Mouse (Mus musculus): Measurements from ENCODE around the gene Ttyh1. TPM values are rescaled to one million over a fixed set of nuclear protein-coding genes. Genes with fewer than 3 reads are reported as not detected.
A peak's percentile ranks its signal among the peaks of the same experiment; 100 is the strongest.

The Ttyh1 gene
- polyA plus RNA-seq, 1 experiment from 2014 or later: 3.7 TPM

DNA sequence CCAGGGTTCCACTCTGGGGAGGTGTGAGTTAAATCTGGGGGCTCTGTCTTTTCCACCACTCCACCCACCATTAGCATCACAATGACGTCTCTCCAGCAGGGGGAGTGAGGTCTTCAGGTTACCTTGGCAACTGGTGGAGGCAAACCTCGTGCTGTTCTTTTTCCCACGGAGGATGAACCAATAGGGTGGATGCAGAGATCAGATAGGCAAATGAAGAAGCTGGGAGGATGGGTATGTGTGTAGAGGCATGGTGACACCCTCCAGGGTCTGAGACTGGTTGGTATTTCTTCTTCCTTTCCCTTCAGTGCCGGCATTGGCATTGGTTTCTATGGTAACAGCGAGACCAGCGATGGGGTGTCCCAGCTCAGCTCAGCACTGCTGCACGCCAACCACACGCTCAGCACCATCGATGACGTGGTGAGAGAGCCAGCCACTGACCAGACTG, 5.1 kb downstream of the Ttyh1 start:
- Histone ChIP-seq H3K9me3 (ENCODE audit: control insufficient read depth) (no peaks in the 10 kb centered on the region), H3K27ac (ENCODE audit: low read depth, low read length) (no peak overlapping the region), H3K4me3 (ENCODE audit: low read depth, low read length) (no peak overlapping the region), H3K9ac (ENCODE audit: low read depth, low read length) (no peak overlapping the region), H3K36me3 (ENCODE audit: control insufficient read depth, insufficient read depth) (no peaks in the 10 kb centered on the region), H3K4me2 (replicated peaks; ENCODE audit: low read depth) (no peak overlapping the region), H3K27me3 (replicated peaks; ENCODE audit: control insufficient read depth, insufficient read depth, low read length) (peaks cover 7% of the 10 kb centered on the region), H3K4me1 (replicated peaks; ENCODE audit: control insufficient read depth, insufficient read depth, low read length) (no peaks in the 10 kb centered on the region; the same call in 1 of the 2 replicates)
- peak; percentile 43; the same call in 1 of the 2 replicates for ATAC-seq
- peak; percentile 52 for TF ChIP-seq CTCF (IDR thresholded peaks at IDR 0.05; ENCODE audit: low read depth)
- WGBS: 4% methylated on average over 10 of the region's 10 CpGs

GRCm38 (mm10) chr7:4124856-4125255, 5.6 kb downstream of the Ttyh1 start:
- H3K4me2 ChIP-seq (replicated peaks; ENCODE audit: low read depth): no peak overlapping the region
- no peaks in the 10 kb centered on the region for H3K36me3 ChIP-seq (ENCODE audit: control insufficient read depth, insufficient read depth)
- WGBS: 32% methylated on average over 5 of the region's 5 CpGs
- no peaks in the 10 kb centered on the region for H3K9me3 ChIP-seq (ENCODE audit: control insufficient read depth)
- no peak for ATAC-seq
- H3K9ac ChIP-seq (ENCODE audit: low read depth, low read length): no peak overlapping the region
- H3K4me3 ChIP-seq (ENCODE audit: low read depth, low read length): no peak overlapping the region
- peaks cover 2% of the 10 kb centered on the region for H3K27me3 ChIP-seq (replicated peaks; ENCODE audit: control insufficient read depth, insufficient read depth, low read length)
- no peak for TF ChIP-seq CTCF (IDR thresholded peaks at IDR 0.05; ENCODE audit: low read depth)
- H3K4me1 ChIP-seq (replicated peaks; ENCODE audit: control insufficient read depth, insufficient read depth, low read length): no peaks in the 10 kb centered on the region
- no peak overlapping the region; the same call in 1 of the 2 replicates for H3K27ac ChIP-seq (ENCODE audit: low read depth, low read length)

- Histone ChIP-seq H3K4me1 (replicated peaks; ENCODE audit: control insufficient read depth, insufficient read depth, low read length) (no peaks in the 10 kb centered on the region), H3K9ac (ENCODE audit: low read depth, low read length) (no peak overlapping the region), H3K27ac (ENCODE audit: low read depth, low read length) (no peak overlapping the region), H3K4me2 (replicated peaks; ENCODE audit: low read depth) (no peak overlapping the region), H3K27me3 (replicated peaks; ENCODE audit: control insufficient read depth, insufficient read depth, low read length) (no peaks in the 10 kb centered on the region), H3K36me3 (ENCODE audit: control insufficient read depth, insufficient read depth) (no peaks in the 10 kb centered on the region), H3K9me3 (ENCODE audit: control insufficient read depth) (no peaks in the 10 kb centered on the region), H3K4me3 (ENCODE audit: low read depth, low read length) (no peak overlapping the region)
- WGBS: 21% methylated on average over 9 of the region's 9 CpGs
- peak; percentile 30; the same call in 1 of the 2 replicates for TF ChIP-seq CTCF (IDR thresholded peaks at IDR 0.05; ENCODE audit: low read depth)
- no peak for ATAC-seq
Observed at GRCm38 (mm10) chr7:4125306-4125705, 6.1 kb downstream of the Ttyh1 start.

- Histone ChIP-seq H3K9ac (ENCODE audit: low read depth, low read length) (no peak overlapping the region), H3K4me1 (replicated peaks; ENCODE audit: control insufficient read depth, insufficient read depth, low read length) (no peaks in the 10 kb centered on the region), H3K27me3 (replicated peaks; ENCODE audit: control insufficient read depth, insufficient read depth, low read length) (no peaks in the 10 kb centered on the region), H3K4me3 (ENCODE audit: low read depth, low read length) (no peak overlapping the region), H3K9me3 (ENCODE audit: control insufficient read depth) (no peaks in the 10 kb centered on the region), H3K36me3 (ENCODE audit: control insufficient read depth, insufficient read depth) (no peaks in the 10 kb centered on the region), H3K4me2 (replicated peaks; ENCODE audit: low read depth) (no peak overlapping the region), H3K27ac (ENCODE audit: low read depth, low read length) (no peak overlapping the region)
- no peak for TF ChIP-seq CTCF (IDR thresholded peaks at IDR 0.05; ENCODE audit: low read depth)
- no peak for ATAC-seq
- 82% methylated on average over 11 of the region's 11 CpGs for WGBS
Observed at GRCm38 (mm10) chr7:4126992-4127785, 8.0 kb downstream of the Ttyh1 start.

DNA sequence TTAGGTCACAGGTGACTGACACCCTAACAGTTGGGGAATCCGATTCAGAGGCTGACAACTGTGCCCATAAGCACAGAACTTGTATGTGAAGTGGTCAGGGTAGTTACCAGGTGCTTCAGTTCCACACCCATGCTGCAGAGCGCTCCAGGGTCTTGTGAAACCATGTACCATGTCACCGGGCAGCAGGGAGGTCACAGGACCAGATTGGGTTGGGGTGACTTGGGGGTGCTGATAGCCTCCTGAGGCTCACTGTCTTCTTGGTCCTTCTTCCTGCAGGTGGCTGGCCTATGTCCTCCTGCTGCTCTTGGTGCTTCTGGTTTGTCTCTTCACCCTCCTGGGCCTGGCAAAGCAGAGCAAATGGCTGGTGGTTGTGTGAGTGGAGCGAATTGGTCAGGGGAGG, 8.7 kb downstream of the Ttyh1 start:
- H3K4me3 ChIP-seq (ENCODE audit: low read depth, low read length): no peak overlapping the region
- WGBS: 94% methylated on average over 4 of the region's 4 CpGs
- no peaks in the 10 kb centered on the region for H3K27me3 ChIP-seq (replicated peaks; ENCODE audit: control insufficient read depth, insufficient read depth, low read length)
- no peak overlapping the region for H3K4me2 ChIP-seq (replicated peaks; ENCODE audit: low read depth)
- no peak for TF ChIP-seq CTCF (IDR thresholded peaks at IDR 0.05; ENCODE audit: low read depth)
- H3K9me3 ChIP-seq (ENCODE audit: control insufficient read depth): no peaks in the 10 kb centered on the region
- ATAC-seq: no peak
- no peak overlapping the region for H3K27ac ChIP-seq (ENCODE audit: low read depth, low read length)
- H3K4me1 ChIP-seq (replicated peaks; ENCODE audit: control insufficient read depth, insufficient read depth, low read length): no peaks in the 10 kb centered on the region
- H3K9ac ChIP-seq (ENCODE audit: low read depth, low read length): no peak overlapping the region
- H3K36me3 ChIP-seq (ENCODE audit: control insufficient read depth, insufficient read depth): no peaks in the 10 kb centered on the region

GRCm38 (mm10) chr7:4128860-4129259, 9.7 kb downstream of the Ttyh1 start:
- no peak overlapping the region for H3K4me3 ChIP-seq (ENCODE audit: low read depth, low read length)
- no peaks in the 10 kb centered on the region for H3K4me1 ChIP-seq (replicated peaks; ENCODE audit: control insufficient read depth, insufficient read depth, low read length)
- TF ChIP-seq CTCF (IDR thresholded peaks at IDR 0.05; ENCODE audit: low read depth): no peak
- H3K36me3 ChIP-seq (ENCODE audit: control insufficient read depth, insufficient read depth): no peaks in the 10 kb centered on the region
- H3K4me2 ChIP-seq (replicated peaks; ENCODE audit: low read depth): no peak overlapping the region
- ATAC-seq: no peak
- no peak overlapping the region for H3K27ac ChIP-seq (ENCODE audit: low read depth, low read length)
- H3K9me3 ChIP-seq (ENCODE audit: control insufficient read depth): no peaks in the 10 kb centered on the region
- H3K9ac ChIP-seq (ENCODE audit: low read depth, low read length): no peak overlapping the region
- 49% methylated on average over 6 of the region's 6 CpGs for WGBS
- no peaks in the 10 kb centered on the region for H3K27me3 ChIP-seq (replicated peaks; ENCODE audit: control insufficient read depth, insufficient read depth, low read length)

Data from intestine, postnatal 0 days (tissue).